In genomic region chr8:124571732-124572429, GRCm38 (mm10) we compare ENCODE assay signal across 12 mouse cellular contexts. TPM values are rescaled to one million over a fixed set of nuclear protein-coding genes. Genes with fewer than 3 reads are reported as not detected.
DNase-seq lines count a peak whose midpoint lies in the region; ATAC-seq lines count a peak whose summit lies in the region.
"Had no signal": no experiment of that assay in that cellular context is flagged by ENCODE, and none has a peak within 500 bp of the region (broad histone marks: within the 10 kb centered on the region; RNA-seq: fewer than 3 reads in every experiment).

No protein-coding gene starts in this region.

- H3K36me3 ChIP-seq in stomach, embryonic 16.5 days (ENCODE audit: control insufficient read depth, insufficient read depth, low read length) = no peaks in the 10 kb centered on the region

- H3K4me3 ChIP-seq in stomach, embryonic 16.5 days (replicated peaks; ENCODE audit: low read length) = no peak overlapping the region
- H3K4me3 ChIP-seq: left cerebral cortex, adult 2 months had no signal

- H3K27me3 ChIP-seq in stomach, embryonic 16.5 days (ENCODE audit: control insufficient read depth, insufficient read depth, low read length) = no peaks in the 10 kb centered on the region

- H3K27ac ChIP-seq in stomach, embryonic 16.5 days (ENCODE audit: low read length) = peak overlapping the region; percentile 89
- H3K27ac ChIP-seq: left cerebral cortex, adult 2 months had no signal

- WGBS in stomach, embryonic 16.5 days = 54% methylated on average over 8 of the region's 8 CpGs

- 0 out of 2 replicates have a peak, but pooled peaks cover 5% of the 10 kb centered on the region for H3K4me1 ChIP-seq in stomach, embryonic 16.5 days (ENCODE audit: control insufficient read depth, insufficient read depth, low read length)

- peak; percentile 2 for DNase-seq in adrenal gland, postnatal 14 days
- DNase-seq in adrenal gland, adult 2 months = no peak
- DNase-seq in lung, postnatal 10 days = peak; percentile 60
- DNase-seq in lung, postnatal 14 days = no peak
- peak; percentile 39 for DNase-seq in kidney, postnatal 10 days
- DNase-seq in right cerebral cortex, adult 2 months (ENCODE audit: low spot score in 2 of 2) = no peak
- no peak for DNase-seq in ovary, postnatal 36 days (ENCODE audit: low spot score)
- DNase-seq: gastrocnemius, postnatal 10 days had no signal

- H3K9me3 ChIP-seq in stomach, embryonic 16.5 days (replicated peaks; ENCODE audit: control insufficient read depth, low read length) = no peaks in the 10 kb centered on the region

- H3K9ac ChIP-seq in stomach, embryonic 16.5 days (ENCODE audit: low read length) = no peak overlapping the region

- no peak overlapping the region for H3K4me2 ChIP-seq in stomach, embryonic 16.5 days (ENCODE audit: low read depth, low read length)

- ATAC-seq in stomach, embryonic 16.5 days (ENCODE audit: insufficient read depth, low FRiP score) = peak; percentile 56

RNA-seq across cellular contexts. Expression of gene Agt, which starts 2.4 kb away (rescaled TPM):
- total RNA-seq in adrenal gland, postnatal 14 days (2021) = 14.3 and 172 TPM in 2 replicates
- total RNA-seq in adrenal gland, adult 2 months (2021) = 10 to 100 TPM in 1 of 2 experiments, 1 to 10 TPM in 1; 4.1 to 12.3 TPM
- 17.3 and 19.6 TPM in 2 replicates for polyA plus RNA-seq in adrenal gland, adult 2 months (2012; rRNA removed)
- polyA plus RNA-seq in stomach, embryonic 16.5 days (2015; fragmentation: Nextera tagmentation; extraction: Ambion mirVana) = 20.0 and 22.6 TPM in 2 replicates

RNA-seq across cellular contexts. Expression of gene Capn9, which starts 4.0 kb away (rescaled TPM):
- 0.26 TPM in 1 of 2 replicates, not detected in the other for total RNA-seq in adrenal gland, postnatal 14 days (2021)
- total RNA-seq in adrenal gland, adult 2 months (2021) = under 1 TPM in 1 of 2 experiments, not detected in 1; 0.26 TPM
- polyA plus RNA-seq in adrenal gland, adult 2 months (2012; rRNA removed) = 0.11 and 0.12 TPM in 2 replicates
- 0.31 and 0.34 TPM in 2 replicates for polyA plus RNA-seq in stomach, embryonic 16.5 days (2015; fragmentation: Nextera tagmentation; extraction: Ambion mirVana)
- total RNA-seq: common myeloid progenitor, adult 5-6 weeks; gastrocnemius, postnatal 10 days; left cerebral cortex, adult 2 months had no signal
- polyA plus RNA-seq: neural tube, embryonic 11.5 days had no signal

RNA-seq across cellular contexts. Expression of gene Cog2, which starts 51.3 kb away (rescaled TPM):
- total RNA-seq in adrenal gland, postnatal 14 days (2021) = 40.4 and 40.9 TPM in 2 replicates
- 10 to 100 TPM; 38.2 to 41.8 TPM for total RNA-seq in adrenal gland, adult 2 months (2021)
- 12.9 and 13.8 TPM in 2 replicates for polyA plus RNA-seq in adrenal gland, adult 2 months (2012; rRNA removed)
- polyA plus RNA-seq in stomach, embryonic 16.5 days (2015; fragmentation: Nextera tagmentation; extraction: Ambion mirVana) = 38.2 and 40.7 TPM in 2 replicates

Comparison
In these comparisons a context has a peak if more than half of its experiments do, and no peak if none do; other contexts are left out.
1. DNase-seq: peak in adrenal gland, postnatal 14 days (single experiment), lung, postnatal 10 days (single experiment) and kidney, postnatal 10 days (single experiment); none in adrenal gland, adult 2 months (single experiment), lung, postnatal 14 days (single experiment), right cerebral cortex, adult 2 months (0 of 2) and ovary, postnatal 36 days (single experiment).